Mouse (Mus musculus) erythroblast, embryonic 14.5 days (primary cell): ENCODE measurements around the gene Tmem184a.

Experiments
- GATA1 ChIP-seq: IDR thresholded peaks from 2 replicates; pipeline ENCODE4 v1.6.1; 2012; ENCODE audit warnings: low read length, inconsistent platforms, mixed read lengths
- TAL1 ChIP-seq: IDR thresholded peaks from 3 replicates; pipeline ENCODE4 v1.6.1; 2012; ENCODE audit warnings: low read length, inconsistent platforms, mixed read lengths

DNA sequence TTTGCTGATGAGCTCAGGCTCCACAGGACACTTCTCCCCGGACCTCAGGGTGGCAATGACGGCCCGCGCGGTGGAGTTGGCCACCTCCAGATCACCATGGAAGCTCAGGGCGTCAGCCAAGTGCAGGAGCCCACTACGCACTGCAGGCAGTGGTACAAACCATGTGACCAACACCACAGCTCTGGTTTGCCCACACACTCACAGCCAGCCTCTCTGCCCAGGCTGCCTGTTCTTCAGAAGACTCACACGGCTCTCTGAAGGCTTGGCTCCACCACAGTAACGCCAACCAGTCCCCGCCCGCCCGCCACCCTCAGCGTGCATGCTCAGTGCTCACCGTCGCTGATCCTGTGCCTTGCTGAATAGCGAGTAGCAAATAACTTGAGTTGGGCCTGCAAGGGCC lies 61.6 kb downstream of the Tmem184a start:
- no peak for TF ChIP-seq GATA1
- no peak for TF ChIP-seq TAL1
